Mouse (Mus musculus): ENCODE measurements around the gene Zbtb16.

- TF ChIP-seq POLR2A (IDR thresholded peaks at IDR 0.05; ENCODE audit: extremely low read depth, insufficient read depth, low read length) = no peak
- no peak for TF ChIP-seq CTCF (IDR thresholded peaks at IDR 0.05; ENCODE audit: low read depth, low read length)
Observed at GRCm38 (mm10) chr9:48644376-48644775, 191.6 kb downstream of the Zbtb16 start.
